In genomic region chr10:90441656-90442055, GRCm38 (mm10) we compare ENCODE assay signal across 16 mouse cellular contexts.
"Had no signal": no experiment of that assay in that cellular context is flagged by ENCODE, and none has a peak within 500 bp of the region (broad histone marks: within the 10 kb centered on the region; RNA-seq: fewer than 3 reads in every experiment).

No protein-coding gene starts in this region.

- H3K4me1 ChIP-seq: kidney, embryonic 15.5 days; limb, embryonic 10.5 days; liver, embryonic 15.5 days; midbrain, embryonic 13.5 days; neural tube, embryonic 15.5 days had no signal

- H3K4me2 ChIP-seq: kidney, embryonic 15.5 days; liver, embryonic 11.5 days; liver, embryonic 15.5 days; midbrain, embryonic 13.5 days; neural tube, embryonic 15.5 days had no signal

- DNase-seq: kidney, postnatal 14 days; lung, adult 2 months; lung, postnatal 36 days; right cerebral cortex, adult 18-20 months; right cerebral cortex, postnatal 25 days; thymus, adult 18-20 months; thymus, postnatal 14 days had no signal

- H3K4me3 ChIP-seq: kidney, embryonic 15.5 days; left cerebral cortex, adult 2 months; limb, embryonic 10.5 days; liver, embryonic 15.5 days; midbrain, embryonic 13.5 days; neural tube, embryonic 15.5 days had no signal

- H3K9ac ChIP-seq: kidney, embryonic 15.5 days; liver, embryonic 15.5 days; midbrain, embryonic 13.5 days; neural tube, embryonic 15.5 days had no signal

- H3K9me3 ChIP-seq: kidney, embryonic 15.5 days; limb, embryonic 10.5 days; liver, embryonic 15.5 days; midbrain, embryonic 13.5 days; neural tube, embryonic 15.5 days had no signal

- H3K27ac ChIP-seq: kidney, embryonic 15.5 days; left cerebral cortex, adult 2 months; limb, embryonic 10.5 days; liver, embryonic 15.5 days; midbrain, embryonic 13.5 days; neural tube, embryonic 15.5 days; stomach, postnatal 0 days had no signal

- H3K36me3 ChIP-seq: kidney, embryonic 15.5 days; limb, embryonic 10.5 days; liver, embryonic 15.5 days; midbrain, embryonic 13.5 days; neural tube, embryonic 15.5 days had no signal

- H3K27me3 ChIP-seq: kidney, embryonic 15.5 days; liver, embryonic 15.5 days; midbrain, embryonic 13.5 days; neural tube, embryonic 15.5 days had no signal

- ATAC-seq: lung, postnatal 0 days; midbrain, embryonic 13.5 days had no signal
